Mouse (Mus musculus): ENCODE measurements around the gene Gm42688.

The Gm42688 gene

GRCm38 (mm10) chr6:83101316-83101687, at the start of gene Gm42688, which contains the start of gene Ccdc142:
TSS of gene Gm42688 (plus strand) at chr6:83101617.
TSS of gene Ccdc142 (plus strand) at chr6:83101601.
- DNase-seq = peak; percentile 83

DNA sequence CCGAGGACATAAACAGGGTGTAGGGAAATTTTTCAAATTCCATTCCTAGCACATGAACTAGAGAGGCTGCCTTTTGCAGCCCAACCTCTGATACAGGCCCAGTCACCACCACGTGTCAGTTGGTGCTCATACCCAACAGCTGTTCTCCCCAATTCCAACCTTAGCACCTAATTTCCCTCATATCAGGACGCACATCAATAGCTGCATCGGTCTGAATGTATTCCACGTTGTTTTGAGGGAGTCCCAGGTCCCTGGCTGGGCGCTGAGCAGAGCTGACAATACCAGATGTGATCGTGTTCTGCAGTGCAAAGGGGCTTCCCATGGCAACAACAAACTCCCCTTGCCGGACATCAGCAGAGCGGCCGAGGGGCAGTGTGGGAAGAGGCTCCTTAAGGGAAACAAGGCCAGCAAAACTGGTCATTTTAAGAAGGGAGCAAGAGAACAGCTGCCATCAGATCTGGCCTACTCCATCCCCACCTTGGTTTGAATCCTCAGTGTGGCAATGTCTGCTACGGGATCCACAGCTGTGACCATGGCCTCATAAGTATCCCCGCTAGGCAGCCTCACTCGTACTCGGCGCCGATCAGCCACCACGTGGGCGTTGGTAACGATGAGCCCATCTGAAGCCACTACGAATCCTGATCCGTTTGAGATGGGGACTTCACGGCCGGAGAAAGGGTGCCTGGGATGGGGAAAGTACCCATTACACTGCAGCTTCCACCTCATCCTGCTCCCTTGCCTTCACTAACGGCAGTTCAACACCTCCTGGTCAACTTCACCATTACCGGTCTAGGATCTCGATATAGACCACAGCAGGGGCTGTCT, 48.1 kb upstream of the Gm42688 start:
- DNase-seq = peak; percentile 56

DNA sequence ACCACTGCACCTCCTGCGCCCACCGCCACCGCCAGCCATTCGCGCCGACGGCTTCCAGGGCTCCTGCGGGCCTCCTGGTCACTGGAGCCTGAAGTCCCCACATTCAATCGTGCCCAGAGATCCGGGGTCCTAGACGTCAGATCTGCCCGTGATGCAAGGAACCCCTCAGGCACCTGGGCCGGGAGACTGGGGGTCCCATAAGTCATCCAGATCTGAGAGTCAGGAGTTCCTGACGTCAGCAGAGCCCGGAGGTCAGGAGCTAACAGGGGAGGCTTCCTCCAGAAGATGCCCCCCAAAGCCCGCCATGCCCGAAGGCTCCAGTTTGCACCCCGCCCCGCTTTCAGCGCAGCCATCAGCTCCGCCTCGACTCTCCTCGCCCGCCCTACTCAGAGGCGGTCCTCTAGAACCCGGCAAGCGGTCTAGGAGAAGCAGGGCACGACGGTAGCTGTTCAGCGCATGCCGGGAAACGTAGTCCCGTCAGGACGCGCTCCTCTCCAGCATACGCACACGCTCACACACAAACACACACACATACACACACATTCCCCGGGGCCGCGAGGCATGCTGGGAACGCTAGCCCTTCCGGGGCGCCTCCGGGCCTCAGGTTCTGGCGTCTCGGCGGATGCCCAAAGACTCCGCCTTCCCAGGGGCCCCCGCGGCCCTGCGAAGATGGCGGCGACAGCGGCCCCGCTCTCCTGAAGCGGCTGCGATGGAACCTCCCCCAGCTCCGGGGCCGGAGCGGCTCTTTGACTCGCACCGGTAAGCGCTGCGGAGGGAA, 47.2 kb upstream of the Gm42688 start, which contains the start of gene Aup1:
TSS of gene Aup1 (plus strand) at position 448 of the 778 bp plus-strand sequence.
- peak; percentile 95 for DNase-seq

- DNase-seq = no peak
Observed at GRCm38 (mm10) chr6:83054871-83055431, 46.5 kb upstream of the Gm42688 start, which contains the start of gene Htra2. TSS of gene Htra2 (minus strand) at chr6:83055273.

GRCm38 (mm10) chr6:83057790-83058189, 43.6 kb upstream of the Gm42688 start, which contains the start of gene Dqx1:
TSS of gene Dqx1 (plus strand) at chr6:83057844.
- no peak for DNase-seq

DNA sequence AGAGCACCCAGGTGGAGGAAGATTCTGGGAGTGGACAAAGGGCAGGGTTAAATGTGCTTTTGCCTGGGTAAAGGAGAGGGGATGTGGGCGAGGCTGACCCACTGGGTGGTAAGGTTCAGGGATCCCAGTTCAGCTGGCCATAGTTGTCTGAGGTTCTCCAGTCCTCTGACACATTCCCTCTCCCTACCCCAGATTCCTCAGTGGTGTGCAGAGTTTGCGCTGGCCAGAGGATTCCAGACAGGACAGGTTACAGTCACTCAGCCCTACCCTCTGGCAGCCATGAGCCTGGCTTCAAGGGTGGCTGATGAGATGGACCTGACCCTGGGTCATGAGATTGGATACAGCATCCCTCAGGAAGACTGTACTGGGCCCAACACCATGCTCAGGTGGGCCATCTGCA, 42.7 kb upstream of the Gm42688 start:
- no peak for DNase-seq

- DNase-seq = no peak
Observed at GRCm38 (mm10) chr6:83065995-83066394, 35.4 kb upstream of the Gm42688 start.

GRCm38 (mm10) chr6:83066441-83066840, 35.0 kb upstream of the Gm42688 start:
- DNase-seq = no peak

DNA sequence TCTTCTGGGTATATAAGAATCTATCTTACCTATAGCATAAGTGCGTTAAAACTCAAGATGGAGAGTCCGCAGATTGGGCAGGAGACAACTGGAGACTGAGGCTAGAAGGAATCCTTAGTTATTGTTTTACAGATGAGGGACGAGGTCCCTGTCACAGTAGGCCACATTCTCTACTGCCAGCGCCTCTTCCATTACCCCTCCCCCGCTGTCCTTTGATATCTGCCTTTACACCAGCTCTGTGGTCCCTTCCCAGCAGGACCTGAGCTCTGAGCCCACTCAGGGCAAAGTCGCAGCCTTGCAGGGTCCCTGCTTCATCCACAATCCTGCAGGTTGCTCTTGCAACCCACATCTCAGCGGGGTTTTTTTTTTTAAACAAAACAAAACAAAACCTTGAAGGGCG, 33.2 kb upstream of the Gm42688 start:
- no peak for DNase-seq

DNA sequence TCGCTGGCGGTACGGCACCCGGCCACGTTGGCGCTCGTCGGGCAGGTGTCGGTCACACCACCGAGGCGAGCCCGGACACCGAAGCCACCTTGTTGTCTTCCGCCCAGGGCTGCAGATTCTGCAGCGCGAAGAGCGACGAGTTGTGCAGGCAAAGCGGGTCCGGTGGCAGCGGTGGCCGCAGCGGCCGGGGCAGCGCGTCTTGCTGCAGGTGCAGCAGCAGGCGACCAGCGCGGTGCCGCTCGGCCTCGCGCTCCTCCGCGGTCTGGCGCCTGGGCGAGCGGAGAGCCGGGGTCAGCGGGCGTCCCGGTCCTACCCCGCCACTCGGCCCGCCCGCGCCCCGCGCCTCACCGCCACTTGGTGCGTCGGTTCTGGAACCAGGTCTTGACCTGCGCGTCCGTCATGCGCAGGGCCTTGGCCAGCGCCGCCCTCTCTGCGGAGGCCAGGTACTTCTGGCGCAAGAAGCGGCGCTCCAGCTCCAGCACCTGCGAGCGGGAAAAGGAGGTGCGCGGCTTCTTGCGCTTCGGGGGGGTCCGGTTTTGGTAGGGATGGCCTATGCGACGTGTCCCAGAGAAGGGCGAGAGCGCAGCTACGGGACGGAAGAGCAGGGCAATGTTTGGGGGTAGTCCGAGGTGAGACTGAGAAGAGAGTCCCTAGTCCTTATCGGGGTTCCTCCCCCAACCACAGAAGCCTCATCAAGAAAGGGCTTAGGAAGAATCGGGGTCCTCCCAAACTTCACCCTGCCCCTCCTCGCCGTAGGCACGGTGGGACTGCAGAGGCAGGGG, 32.5 kb upstream of the Gm42688 start:
- DNase-seq = no peak

- no peak for DNase-seq
Observed at GRCm38 (mm10) chr6:83069488-83070246, 31.8 kb upstream of the Gm42688 start.

DNA sequence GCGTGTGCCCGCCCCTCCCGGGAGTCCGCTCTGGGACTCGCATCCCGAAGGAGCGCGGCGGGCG, 31.3 kb upstream of the Gm42688 start, which contains the start of gene Tlx2:
TSS of gene Tlx2 (minus strand) at position 47 of the 64 bp plus-strand sequence.
- no peak for DNase-seq

DNA sequence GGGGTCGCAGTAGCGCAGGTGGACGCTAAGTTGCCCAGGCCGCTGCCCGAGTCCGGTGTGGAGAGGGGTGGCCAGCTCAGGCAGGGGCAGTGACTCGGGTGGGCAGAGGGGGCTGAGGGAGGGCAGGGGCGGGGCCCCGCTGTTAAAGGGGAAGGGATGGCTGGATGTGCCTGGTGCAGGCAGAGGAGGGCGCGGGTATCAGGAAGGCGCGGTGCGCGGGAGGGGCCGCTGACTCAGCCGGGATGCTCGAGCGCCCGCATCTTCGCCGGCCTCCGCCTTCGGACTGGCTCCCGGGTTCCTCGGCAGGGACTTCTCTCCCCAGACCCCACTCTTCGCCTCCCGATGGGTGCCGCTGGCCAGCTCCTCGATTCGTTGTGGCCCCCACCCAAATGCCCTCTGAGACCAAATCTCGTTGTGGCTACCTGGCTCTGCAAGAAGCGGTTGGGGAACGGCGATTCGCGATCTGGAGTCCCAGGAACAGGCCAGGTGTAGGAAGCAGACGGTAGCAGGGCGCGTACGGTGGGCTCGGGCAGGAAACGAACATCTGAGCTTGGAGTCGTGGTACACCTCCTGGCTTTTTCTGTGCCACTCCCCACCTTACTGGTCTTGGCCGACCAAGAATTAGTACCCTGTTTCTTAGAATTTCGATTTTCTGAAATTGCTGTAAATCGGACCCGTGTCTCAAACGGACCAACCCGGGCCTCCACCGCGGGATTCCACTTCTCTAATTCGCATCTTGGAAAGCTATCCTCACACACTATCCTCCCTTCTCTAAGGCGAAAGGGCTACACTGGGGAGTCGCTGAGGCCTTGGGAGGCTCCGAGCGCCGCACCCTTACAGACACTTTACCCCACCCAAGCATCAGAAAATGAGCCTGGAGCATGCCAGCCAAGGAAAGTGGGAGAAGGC, 30.9 kb upstream of the Gm42688 start:
- no peak for DNase-seq

- DNase-seq = no peak
Observed at GRCm38 (mm10) chr6:83071220-83071619, 30.2 kb upstream of the Gm42688 start.

- no peak for DNase-seq
Observed at GRCm38 (mm10) chr6:83074979-83075378, 26.4 kb upstream of the Gm42688 start.

DNA sequence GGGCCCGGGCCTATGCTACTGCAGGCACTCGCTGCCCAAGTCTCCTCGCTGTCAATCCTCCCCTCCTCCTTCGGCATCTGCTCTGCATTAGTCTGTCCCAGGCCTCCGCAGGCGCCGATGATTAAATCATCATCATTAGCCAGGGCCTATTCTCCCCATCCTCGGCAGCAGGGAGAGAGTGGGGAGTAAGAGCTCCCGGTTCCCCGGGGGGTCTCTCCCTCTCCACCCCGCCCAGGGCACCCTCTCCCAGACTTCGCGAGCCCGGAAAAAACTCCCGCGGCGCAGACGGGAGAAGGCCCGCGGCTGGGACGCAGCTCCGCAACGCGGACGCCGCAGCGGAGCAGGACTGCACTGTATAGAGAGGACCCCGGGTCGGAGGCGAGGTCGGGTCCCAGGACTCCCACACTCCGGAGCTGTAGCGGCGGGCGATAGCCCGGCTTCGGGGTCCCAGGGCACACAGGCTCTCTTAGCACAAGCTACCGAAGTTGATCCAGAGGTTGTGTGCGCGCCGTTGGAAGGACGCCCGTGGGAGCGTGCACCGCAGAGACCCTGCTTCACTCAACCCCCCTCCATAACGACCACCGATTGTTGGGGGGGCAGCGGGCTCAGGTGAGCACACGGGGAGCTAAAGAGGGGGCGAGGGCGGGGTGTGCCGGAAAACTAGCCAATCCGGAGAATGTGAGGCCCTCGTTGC, 23.6 kb upstream of the Gm42688 start, which contains the start of gene Pcgf1:
TSS of gene Pcgf1 (plus strand) at position 240 of the 694 bp plus-strand sequence.
- peak; percentile 32 for DNase-seq

- DNase-seq = peak; percentile 100
Observed at GRCm38 (mm10) chr6:83078324-83078858, 23.0 kb upstream of the Gm42688 start.

DNA sequence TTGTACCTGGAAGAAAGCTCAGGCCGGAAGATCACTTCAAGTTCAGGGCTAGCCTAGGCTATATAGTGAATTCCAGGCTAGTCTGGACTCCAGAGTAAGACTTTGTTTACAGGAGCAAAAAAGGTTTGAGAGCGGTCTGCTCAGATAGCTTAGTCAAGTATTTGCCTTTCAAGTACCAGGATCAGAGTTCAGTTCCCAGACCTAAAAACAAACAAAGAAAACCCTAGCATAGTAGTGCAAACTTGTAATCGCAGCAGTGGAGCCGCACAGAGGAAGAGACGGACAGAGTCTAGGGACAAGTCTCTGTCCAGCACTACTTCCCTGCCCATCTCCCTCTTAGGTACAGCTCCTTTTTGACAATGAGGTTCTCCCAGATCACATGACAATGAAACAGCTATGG, 21.2 kb upstream of the Gm42688 start:
- no peak for DNase-seq

- DNase-seq = no peak
Observed at GRCm38 (mm10) chr6:83083497-83083896, 17.9 kb upstream of the Gm42688 start.

DNA sequence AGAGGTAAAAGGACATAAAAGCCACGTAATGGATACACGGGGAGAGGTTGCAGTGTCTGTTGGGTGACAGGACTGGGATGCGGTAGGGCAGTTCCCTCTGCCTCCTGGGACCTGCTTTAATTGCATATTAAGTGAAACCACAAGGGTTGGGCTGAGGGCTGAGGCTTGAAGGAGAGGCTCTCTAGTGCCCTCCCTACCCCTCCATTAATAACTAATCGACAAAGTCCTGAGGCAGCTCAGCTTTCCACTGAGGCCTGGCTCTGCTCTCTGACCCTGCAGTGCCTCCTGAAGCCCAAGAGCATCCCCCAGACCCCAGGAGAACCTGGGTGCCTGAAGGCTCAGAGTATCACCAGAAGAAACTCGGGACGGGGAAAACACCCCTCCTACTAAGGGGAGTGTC, 16.9 kb upstream of the Gm42688 start:
- DNase-seq = no peak
